ENCODE assay signal across 31 mouse cellular contexts in the genomic region with DNA sequence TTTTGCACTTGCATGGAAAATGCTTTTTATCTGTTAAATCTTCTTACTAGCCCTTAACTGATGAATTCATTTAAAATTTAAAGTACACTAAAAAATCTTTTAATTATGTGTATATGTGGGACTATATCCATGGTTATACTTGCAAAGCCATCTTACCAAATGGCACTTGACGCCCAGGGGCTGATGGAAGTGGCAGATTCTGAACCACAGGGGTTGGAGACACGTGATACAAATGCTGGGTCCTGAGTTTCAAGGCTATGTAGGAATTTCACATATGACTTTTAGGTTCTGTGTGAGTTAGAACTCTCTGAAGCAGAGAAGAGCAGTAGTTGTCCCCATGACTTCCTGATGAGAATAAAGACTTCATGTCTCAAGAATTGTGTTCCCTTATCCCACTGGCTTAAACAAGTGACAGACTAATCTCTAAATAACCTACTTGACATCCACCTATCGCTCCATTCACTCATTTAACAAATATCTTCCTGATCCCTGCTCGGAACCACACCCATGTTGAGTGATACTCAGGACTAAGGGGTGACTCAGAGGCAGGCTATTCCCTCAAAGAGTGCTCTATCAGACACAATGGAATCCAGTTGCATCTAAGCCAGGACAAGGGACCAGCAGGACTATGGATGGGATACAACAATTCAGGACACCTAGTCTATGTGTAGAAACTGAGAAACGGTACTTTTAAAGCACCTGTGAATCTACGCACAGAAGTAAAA. TPM values are rescaled to one million over a fixed set of nuclear protein-coding genes. Genes with fewer than 3 reads are reported as not detected.
DNase-seq lines count a peak whose midpoint lies in the region; ATAC-seq and TF ChIP-seq lines count a peak whose summit lies in the region.
"Had no signal": no experiment of that assay in that cellular context is flagged by ENCODE, and none has a peak within 500 bp of the region (broad histone marks: within the 10 kb centered on the region; RNA-seq: fewer than 3 reads in every experiment).

No protein-coding gene starts in this region.

- peak overlapping the region; percentile 61; the same call in 1 of the 2 replicates for H3K27ac ChIP-seq in embryonic fibroblast, embryonic 13.5 days (ENCODE audit: insufficient read depth, low read length)
- H3K27ac ChIP-seq in liver, embryonic 11.5 days (ENCODE audit: low read depth, low read length), result no peak overlapping the region
- H3K27ac ChIP-seq: embryonic facial prominence, embryonic 10.5 days; embryonic facial prominence, embryonic 13.5 days; forebrain, embryonic 10.5 days; forebrain, embryonic 13.5 days; heart, embryonic 15.5 days; hindbrain, embryonic 14.5 days; hindbrain, postnatal 0 days had no signal

- peaks cover 7% of the 10 kb centered on the region; the same call in 1 of the 2 replicates for H3K27me3 ChIP-seq in liver, embryonic 11.5 days (replicated peaks; ENCODE audit: control insufficient read depth, insufficient read depth, low read length)
- H3K27me3 ChIP-seq: embryonic facial prominence, embryonic 13.5 days; forebrain, embryonic 13.5 days; heart, embryonic 12.5 days; heart, embryonic 15.5 days had no signal

- 71% methylated on average over 6 of the region's 6 CpGs for WGBS in liver, embryonic 11.5 days

- ATAC-seq in liver, embryonic 11.5 days (replicated peaks; ENCODE audit: low FRiP score), result no peak
- ATAC-seq: activated CD4-positive, CD25-positive, alpha-beta regulatory T cell, adult 4 months; CD4-positive, CD25-positive, alpha-beta regulatory T cell, adult 4 months; forebrain, embryonic 13.5 days; forebrain, embryonic 16.5 days; hindbrain, postnatal 0 days; inflammation-experienced regulatory T-cells, adult 6 months; intestine, embryonic 16.5 days had no signal

- H3K4me3 ChIP-seq in embryonic fibroblast, embryonic 13.5 days (ENCODE audit: insufficient read depth, low read length), result no peak overlapping the region
- H3K4me3 ChIP-seq in liver, embryonic 11.5 days (ENCODE audit: low read depth, low read length), result no peak overlapping the region
- H3K4me3 ChIP-seq: embryonic facial prominence, embryonic 10.5 days; embryonic facial prominence, embryonic 13.5 days; forebrain, embryonic 10.5 days; forebrain, embryonic 13.5 days; heart, embryonic 12.5 days; heart, embryonic 15.5 days had no signal

- peak; percentile 1 for DNase-seq in embryo, embryonic 10 days (ENCODE audit: low spot score)
- DNase-seq in embryo, embryonic 11 days, result no peak
- DNase-seq in 3134 (ENCODE audit: extremely low read depth, insufficient read length, low spot score) (peak; percentile 65), 3T3-L1 (ENCODE audit: low read depth, low spot score) (peak; percentile 81)
- no peak for DNase-seq in liver, embryonic 11.5 days (ENCODE audit: low spot score)
- DNase-seq: adrenal gland, adult 8-10 months; adrenal gland, postnatal 25 days; B cell, adult 2 months; cerebellum, adult 11-12 months; cerebellum, postnatal 10 days; cerebellum, postnatal 36 days; gastrocnemius, postnatal 10 days; gastrocnemius, postnatal 36 days; heart, postnatal 10 days; heart, postnatal 4 days; kidney, adult 18-20 months had no signal

- H3K9ac ChIP-seq in liver, embryonic 11.5 days (ENCODE audit: low read depth, low read length), result no peak overlapping the region
- H3K9ac ChIP-seq: embryonic facial prominence, embryonic 13.5 days; forebrain, embryonic 13.5 days; heart, embryonic 12.5 days; heart, embryonic 15.5 days; hindbrain, embryonic 14.5 days had no signal

- no peak for TF ChIP-seq CTCF in embryonic fibroblast, embryonic 13.5 days (IDR thresholded peaks at IDR 0.05; ENCODE audit: borderline replicate concordance, insufficient read depth, low read length)

- TF ChIP-seq POLR2A in embryonic fibroblast, embryonic 13.5 days (IDR thresholded peaks at IDR 0.05; ENCODE audit: low read depth, low read length), result no peak

- H3K4me1 ChIP-seq in embryonic fibroblast, embryonic 13.5 days (ENCODE audit: control insufficient read depth, insufficient read depth, low read length), result peaks cover 5% of the 10 kb centered on the region; the same call in 1 of the 2 replicates
- no peaks in the 10 kb centered on the region for H3K4me1 ChIP-seq in liver, embryonic 11.5 days (replicated peaks; ENCODE audit: control insufficient read depth, insufficient read depth, low read length)

- H3K9me3 ChIP-seq in liver, embryonic 11.5 days (ENCODE audit: control insufficient read depth, low read length), result no peaks in the 10 kb centered on the region
- H3K9me3 ChIP-seq: embryonic facial prominence, embryonic 10.5 days; embryonic facial prominence, embryonic 13.5 days; forebrain, embryonic 10.5 days; forebrain, embryonic 13.5 days; heart, embryonic 12.5 days; heart, embryonic 15.5 days had no signal

- no peaks in the 10 kb centered on the region for H3K36me3 ChIP-seq in liver, embryonic 11.5 days (ENCODE audit: control insufficient read depth, insufficient read depth, low read length)
- H3K36me3 ChIP-seq: embryonic facial prominence, embryonic 10.5 days; embryonic facial prominence, embryonic 13.5 days; forebrain, embryonic 10.5 days; heart, embryonic 12.5 days; heart, embryonic 15.5 days had no signal

- H3K4me2 ChIP-seq in liver, embryonic 11.5 days, result no peak overlapping the region
- H3K4me2 ChIP-seq: embryonic facial prominence, embryonic 13.5 days; forebrain, embryonic 13.5 days; heart, embryonic 12.5 days; heart, embryonic 15.5 days; hindbrain, embryonic 14.5 days had no signal

RNA-seq across cellular contexts. Expression of a gene that starts 3.2 kb away (rescaled TPM):
- 122 and 140 TPM in 2 replicates for polyA plus RNA-seq in embryonic fibroblast, embryonic 13.5 days (2011; ENCODE audit: insufficient read length, low read depth, missing spikeins)
- 11.2 and 16.4 TPM in 2 replicates for polyA plus RNA-seq in liver, embryonic 11.5 days (2014; fragmentation: Nextera tagmentation; extraction: Ambion mirVana)

RNA-seq across cellular contexts. Expression of a gene that starts 31.2 kb away (rescaled TPM):
- 0.32 TPM in 1 of 2 replicates, not detected in the other for polyA plus RNA-seq in embryonic fibroblast, embryonic 13.5 days (2011; ENCODE audit: insufficient read length, low read depth, missing spikeins)
- polyA plus RNA-seq in liver, embryonic 11.5 days (2014; fragmentation: Nextera tagmentation; extraction: Ambion mirVana), result 0.31 and 0.58 TPM in 2 replicates
- polyA plus RNA-seq: activated CD4-positive, CD25-positive, alpha-beta regulatory T cell, adult 4 months; CD4-positive, CD25-positive, alpha-beta regulatory T cell, adult 4 months had no signal

RNA-seq across cellular contexts. Expression of a gene that starts 60.0 kb away (rescaled TPM):
- not detected in 2 replicates for polyA plus RNA-seq in embryonic fibroblast, embryonic 13.5 days (2011; ENCODE audit: insufficient read length, low read depth, missing spikeins)
- polyA plus RNA-seq in liver, embryonic 11.5 days (2014; fragmentation: Nextera tagmentation; extraction: Ambion mirVana), result 0.37 TPM in 1 of 2 replicates, not detected in the other
- polyA plus RNA-seq: brain, embryonic 14.5 days; CD4-positive, CD25-positive, alpha-beta regulatory T cell, adult 4 months; embryonic facial prominence, embryonic 10.5 days; embryonic facial prominence, embryonic 13.5 days; forebrain, embryonic 10.5 days; forebrain, embryonic 13.5 days; forebrain, embryonic 16.5 days; heart, embryonic 12.5 days; hindbrain, embryonic 14.5 days; hindbrain, postnatal 0 days had no signal

Comparison
In these comparisons a context has a peak if more than half of its experiments do, and no peak if none do; other contexts are left out.
1. DNase-seq: peak in embryo, embryonic 10 days (single experiment), 3134 (single experiment) and 3T3-L1 (single experiment); none in embryo, embryonic 11 days (single experiment) and liver, embryonic 11.5 days (single experiment).